Mouse (Mus musculus) v-Abl transformed pro-B cells (cell line): ENCODE data around the gene Gm20219.

Experiments
- in situ Hi-C, 2 experiments: fragments of 400-800 bp; cut with MboI; formaldehyde crosslinking; loops; one replicate each; pipeline ENCODE4 v1.15.1; 2025; ENCODE audit not compliant: unreplicated experiment in 2 of 2

Gm20219 gene

GRCm38 (mm10) chr17:56559386-56559785 lies 5.2 kb upstream of the Gm20219 start:
- in situ Hi-C loops, result loop anchor here (5.0 to 10.0 kb wide), 2 partner anchors 202 to 435 kb away; partner anchors contain the start of gene Lrg1 (in 1 of the 2)

GRCm38 (mm10) chr17:56558448-56558847 lies 4.3 kb upstream of the Gm20219 start:
- in situ Hi-C loops, result loop anchor here (5.0 to 10.0 kb wide), 2 partner anchors 201 to 434 kb away; partner anchors contain the start of gene Lrg1 (in 1 of the 2)

- in situ Hi-C loops, result loop anchor here (5.0 to 10.0 kb wide), 3 partner anchors 71 to 428 kb away; partner anchors contain the start of gene Lrg1 (in 1 of the 2)
Observed at GRCm38 (mm10) chr17:56552781-56553363, 1.3 kb downstream of the Gm20219 start.

- in situ Hi-C loops, result loop anchor here (5.0 to 10.0 kb wide), 3 partner anchors 70 to 427 kb away; partner anchors contain the start of gene Lrg1 (in 1 of the 2)
Observed at GRCm38 (mm10) chr17:56551841-56552581, 2.2 kb downstream of the Gm20219 start.

GRCm38 (mm10) chr17:56550784-56551475 lies 3.3 kb downstream of the Gm20219 start:
- in situ Hi-C loops, result loop anchor here (5.0 to 10.0 kb wide), 3 partner anchors 69 to 426 kb away; partner anchors contain the start of gene Lrg1 (in 1 of the 2)

GRCm38 (mm10) chr17:56548605-56549105 lies 5.5 kb downstream of the Gm20219 start:
- in situ Hi-C loops, result no loop called here

GRCm38 (mm10) chr17:56547846-56548604 lies 6.2 kb downstream of the Gm20219 start:
- in situ Hi-C loops, result no loop called here

- in situ Hi-C loops, result no loop called here
Observed at GRCm38 (mm10) chr17:56547116-56547845, 6.9 kb downstream of the Gm20219 start.

GRCm38 (mm10) chr17:56546576-56546975 lies 7.6 kb downstream of the Gm20219 start:
- in situ Hi-C loops, result no loop called here

- in situ Hi-C loops, result no loop called here
Observed at GRCm38 (mm10) chr17:56545945-56546344, 8.2 kb downstream of the Gm20219 start.

GRCm38 (mm10) chr17:56544699-56545387 lies 9.3 kb downstream of the Gm20219 start:
- in situ Hi-C loops, result loop anchor here in 1 of 2 experiments (5.0 kb wide), 1 partner anchor 38 kb away; no protein-coding TSS in a partner anchor

GRCm38 (mm10) chr17:56543684-56544224 lies 10.4 kb downstream of the Gm20219 start:
- in situ Hi-C loops, result loop anchor here in 1 of 2 experiments (5.0 kb wide), 1 partner anchor 36 kb away; no protein-coding TSS in a partner anchor

GRCm38 (mm10) chr17:56542736-56543135 lies 11.5 kb downstream of the Gm20219 start:
- in situ Hi-C loops, result loop anchor here in 1 of 2 experiments (5.0 kb wide), 1 partner anchor 35 kb away; no protein-coding TSS in a partner anchor

- in situ Hi-C loops, result loop anchor here in 1 of 2 experiments (5.0 kb wide), 1 partner anchor 33 kb away; no protein-coding TSS in a partner anchor
Observed at GRCm38 (mm10) chr17:56540562-56540975, 13.6 kb downstream of the Gm20219 start.

GRCm38 (mm10) chr17:56537912-56538311 lies 16.3 kb downstream of the Gm20219 start:
- in situ Hi-C loops, result no loop called here

- in situ Hi-C loops, result no loop called here
Observed at GRCm38 (mm10) chr17:56536874-56537273, 17.3 kb downstream of the Gm20219 start.

- in situ Hi-C loops, result no loop called here
Observed at GRCm38 (mm10) chr17:56536192-56536591, 18.0 kb downstream of the Gm20219 start.

GRCm38 (mm10) chr17:56524943-56525342 lies 29.2 kb downstream of the Gm20219 start:
- in situ Hi-C loops, result no loop called here
